Mouse (Mus musculus) spleen, adult 2 months (tissue): Measurements from ENCODE around the gene Stpg3. TPM values are rescaled to one million over a fixed set of nuclear protein-coding genes. Genes with fewer than 3 reads are reported as not detected.

Experiments
- DNase-seq, 2 experiments: peaks; one replicate each; pipeline versions ENCODE4 v3.0.0 to v3.0.0-alpha.2; 2012 to 2021; ENCODE audit warnings: low spot score in 2 of 2, low read depth in 1 of 2
- H3K27ac ChIP-seq: fragments of 200-500 bp; 2 replicates; pipeline ENCODE4 v1.5.1; 2012; ENCODE audit warnings: low read length, inconsistent platforms; ENCODE audit not compliant: insufficient read depth
- H3K27me3 ChIP-seq: fragments of 200-500 bp; 2 replicates; pipeline ENCODE4 v1.6.1; 2012; ENCODE audit warnings: mild to moderate bottlenecking, moderate library complexity, low read length, inconsistent platforms; ENCODE audit not compliant: control insufficient read depth, insufficient read depth
- H3K36me3 ChIP-seq: fragments of 200-500 bp; 2 replicates; pipeline ENCODE4 v1.6.1; 2012; ENCODE audit warnings: mild to moderate bottlenecking, low read length, inconsistent platforms; ENCODE audit not compliant: control insufficient read depth, insufficient read depth
- H3K4me1 ChIP-seq: fragments of 200-500 bp; 2 replicates; pipeline ENCODE4 v1.6.1; 2011; ENCODE audit warnings: inconsistent platforms; ENCODE audit not compliant: control insufficient read depth, insufficient read depth, insufficient read length
- H3K4me3 ChIP-seq: fragments of 200-500 bp; 2 replicates; pipeline ENCODE4 v1.5.1; 2011; ENCODE audit warnings: mild to moderate bottlenecking, inconsistent platforms; ENCODE audit not compliant: insufficient read depth, insufficient read length; ENCODE audit errors: extremely low read depth
- CTCF ChIP-seq: fragments of 200-500 bp; IDR thresholded peaks from 2 replicates; pipeline ENCODE4 v1.5.1; 2011; ENCODE audit warnings: mild to moderate bottlenecking, inconsistent platforms; ENCODE audit not compliant: insufficient read depth, insufficient read length, insufficient replicate concordance; ENCODE audit errors: extremely low read depth
- POLR2A ChIP-seq: fragments of 200-500 bp; IDR thresholded peaks from 2 replicates; pipeline ENCODE4 v1.6.1; 2011; ENCODE audit warnings: low read depth, low read length, inconsistent platforms
- WGBS: fragments of 180-500 bp; shearing (Covaris S2); methylation state at CpG from one replicate; pipeline ENCODE4 v1.1.7; 2018; 5-methylcytosine and 5-hydroxymethylcytosine counted together
- polyA plus RNA-seq: library from polyadenylated mRNA; depleted of rRNA; stranded (reverse); fragments of >200 nt; gene quantifications from 2 replicates; pipeline ENCODE4 v1.2.3, GENCODE M21; 2012

Gene Stpg3
- polyA plus RNA-seq, 1 experiment = not detected

DNA sequence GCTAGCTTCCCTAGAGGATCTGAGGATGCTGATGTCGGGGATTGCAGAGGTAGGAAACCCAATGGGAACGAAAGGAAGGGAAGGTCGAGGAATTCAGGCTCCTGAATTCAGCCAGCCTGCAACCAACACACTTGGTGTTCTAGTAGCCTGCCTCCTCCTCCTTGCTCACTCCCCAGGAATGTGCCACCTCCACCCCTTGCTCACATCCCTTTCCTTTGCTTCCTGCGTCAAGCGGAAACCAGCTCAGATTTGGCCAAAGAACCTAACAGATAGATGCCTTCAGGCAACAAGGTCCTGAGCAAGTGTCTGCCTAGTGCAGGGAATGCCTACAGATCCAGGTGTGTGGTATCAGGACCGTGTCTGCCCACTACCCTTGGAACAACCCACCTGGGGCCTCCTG is 37.9 kb downstream of the Stpg3 start:
- WGBS = 83% methylated on average over 6 of the region's 6 CpGs
- Histone ChIP-seq H3K27me3 (no peaks in the 10 kb centered on the region), H3K36me3 (no peaks in the 10 kb centered on the region), H3K4me1 (no peaks in the 10 kb centered on the region; the same call in 1 of the 2 replicates), H3K4me3 (no peak overlapping the region), H3K27ac (no peak overlapping the region)
- TF ChIP-seq CTCF (no peak), POLR2A (no peak)
- no peak for DNase-seq

GRCm38 (mm10) chr2:25175690-25176078 is 38.8 kb downstream of the Stpg3 start:
- TF ChIP-seq POLR2A (no peak), CTCF (no peak)
- WGBS = 93% methylated on average over 4 of the region's 4 CpGs

GRCm38 (mm10) chr2:25174866-25175689 is 39.4 kb downstream of the Stpg3 start:
- no peak overlapping the region for H3K4me3 ChIP-seq
- no peak for TF ChIP-seq POLR2A
- no peak for TF ChIP-seq CTCF
- WGBS = 72% methylated on average over 7 of the region's 7 CpGs
- DNase-seq = no peak
- H3K27ac ChIP-seq = no peak overlapping the region
- H3K4me1 ChIP-seq = peaks cover 7% of the 10 kb centered on the region; the same call in 1 of the 2 replicates
- no peaks in the 10 kb centered on the region for H3K27me3 ChIP-seq
- no peaks in the 10 kb centered on the region for H3K36me3 ChIP-seq

More at GRCm38 (mm10) chr2:25175690-25176078, 38.8 kb downstream of the Stpg3 start:
- H3K4me3 ChIP-seq = no peak overlapping the region
- H3K4me1 ChIP-seq = peaks cover under 1% of the 10 kb centered on the region; the same call in 1 of the 2 replicates
- no peaks in the 10 kb centered on the region for H3K27me3 ChIP-seq
- H3K36me3 ChIP-seq = no peaks in the 10 kb centered on the region
- no peak overlapping the region for H3K27ac ChIP-seq
- no peak for DNase-seq

DNA sequence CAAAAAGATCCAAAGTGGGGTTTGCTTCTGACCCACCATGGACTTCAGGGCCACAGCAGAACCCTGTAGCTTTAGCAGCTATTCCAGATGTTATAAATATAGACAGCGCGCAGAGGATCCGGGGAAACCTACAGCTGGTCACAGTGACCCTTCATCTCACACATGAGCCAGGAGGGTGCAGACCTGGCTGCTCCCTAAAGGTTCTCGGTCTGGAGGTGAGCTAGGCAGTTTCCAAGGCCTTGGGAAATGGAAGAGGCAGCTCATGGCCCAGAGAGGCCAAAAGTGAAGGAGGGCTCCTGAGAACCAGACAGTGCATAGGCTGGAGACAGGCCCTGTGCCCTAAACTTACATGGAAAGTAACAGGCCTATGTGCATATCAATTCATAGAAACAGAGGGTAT is 40.6 kb downstream of the Stpg3 start:
- Histone ChIP-seq H3K36me3 (no peaks in the 10 kb centered on the region), H3K27me3 (no peaks in the 10 kb centered on the region), H3K4me3 (no peak overlapping the region), H3K27ac (no peak overlapping the region), H3K4me1 (peaks cover 7% of the 10 kb centered on the region; the same call in 1 of the 2 replicates)
- 98% methylated on average over 4 of the region's 4 CpGs for WGBS
- TF ChIP-seq CTCF = no peak
- no peak for TF ChIP-seq POLR2A
- no peak for DNase-seq

DNA sequence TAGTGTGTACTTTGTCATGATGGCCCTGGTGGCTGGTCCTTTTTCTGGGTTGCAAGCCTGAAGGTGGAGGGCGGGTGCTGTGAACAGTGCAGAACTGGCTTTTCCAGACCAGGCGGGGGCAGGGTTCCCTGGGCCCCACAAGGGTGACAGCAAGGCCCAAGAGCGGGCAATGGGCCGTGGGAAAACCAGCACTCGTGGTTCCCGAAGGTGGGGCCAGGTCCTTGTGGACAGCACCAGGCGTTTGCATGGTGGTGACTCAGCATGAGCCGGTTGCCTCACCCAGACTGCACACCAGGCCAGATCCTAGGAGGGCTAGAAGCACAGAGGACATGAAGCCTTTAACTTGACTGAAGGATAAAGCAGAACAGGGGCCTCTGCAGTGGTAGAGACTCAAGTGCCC is 41.8 kb downstream of the Stpg3 start:
- no peak for DNase-seq
- no peak overlapping the region for H3K27ac ChIP-seq
- no peaks in the 10 kb centered on the region for H3K36me3 ChIP-seq
- H3K4me1 ChIP-seq = peaks cover 11% of the 10 kb centered on the region; the same call in 1 of the 2 replicates
- TF ChIP-seq POLR2A = no peak
- no peak for TF ChIP-seq CTCF
- H3K27me3 ChIP-seq = no peaks in the 10 kb centered on the region
- 61% methylated on average over 8 of the region's 8 CpGs for WGBS
- no peak overlapping the region for H3K4me3 ChIP-seq

DNA sequence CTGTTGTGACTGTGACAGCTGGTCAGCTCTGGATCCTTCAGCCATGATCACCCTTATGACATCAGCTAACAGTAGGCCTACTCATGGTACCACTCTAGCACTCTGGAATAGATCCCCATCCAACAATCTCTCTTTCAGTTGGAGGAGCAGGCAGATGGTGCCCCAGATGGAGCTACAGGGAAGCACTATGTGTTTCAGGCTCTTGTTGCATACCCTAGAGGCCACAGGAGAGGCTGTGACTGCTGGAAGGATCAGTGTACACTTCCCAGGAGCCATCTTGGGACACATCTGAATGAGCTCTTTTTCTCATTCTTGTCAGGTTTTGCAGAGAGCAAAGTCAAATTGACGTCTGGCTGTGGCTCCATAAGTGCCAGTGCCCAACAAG is 42.7 kb downstream of the Stpg3 start:
- no peak for TF ChIP-seq CTCF
- no peak for TF ChIP-seq POLR2A
- peaks cover 16% of the 10 kb centered on the region; the same call in 1 of the 2 replicates for H3K4me1 ChIP-seq
- 83% methylated on average over 1 of the region's 1 CpGs for WGBS
- DNase-seq = no peak
- H3K36me3 ChIP-seq = no peaks in the 10 kb centered on the region
- no peak overlapping the region for H3K27ac ChIP-seq
- H3K4me3 ChIP-seq = no peak overlapping the region
- H3K27me3 ChIP-seq = no peaks in the 10 kb centered on the region
